Mouse (Mus musculus) central nervous system, embryonic 18 days (tissue): Measurements from ENCODE around the gene Pate2. TPM values are rescaled to one million over a fixed set of nuclear protein-coding genes. Genes with fewer than 3 reads are reported as not detected.

Source experiments
- polyA plus RNA-seq: library from polyadenylated mRNA; depleted of rRNA; stranded (reverse); fragments of >200 nt; gene quantifications from 2 replicates; pipeline ENCODE4 v1.2.3, GENCODE M21; 2012; rRNA removed

The Pate2 gene
- polyA plus RNA-seq, result 1.4 TPM in 2 replicates

GRCm38 (mm10) chr9:35569571-35570534 lies at the start of gene Pate2, which contains the start of gene Hyls1:
Gene Pate2 (plus strand): TSS chr9:35570284.
Gene Hyls1 (minus strand): TSS chr9:35570398.

GRCm38 (mm10) chr9:35558257-35559008 lies 11.7 kb upstream of the Pate2 start, which contains the start of the genes Ddx25 and Pus3:
Gene Ddx25 (minus strand): TSS chr9:35558528.
Gene Pus3 (plus strand): TSS chr9:35558595.

GRCm38 (mm10) chr9:35611841-35612240 lies 41.8 kb downstream of the Pate2 start, which contains the start of gene Pate4:
Gene Pate4 (minus strand): TSS chr9:35611941.

GRCm38 (mm10) chr9:35648102-35648501 lies 78.0 kb downstream of the Pate2 start, which contains the start of gene Pate3:
Gene Pate3 (minus strand): TSS chr9:35648202.

GRCm38 (mm10) chr9:35687013-35687412 lies 116.9 kb downstream of the Pate2 start, which contains the start of gene Pate1:
Gene Pate1 (minus strand): TSS chr9:35687390.

Other genes starting within 250 kb of the Pate2 start
- 11.3 and 11.8 TPM in 2 replicates for gene Cdon, start 149.2 kb upstream of the Pate2 start, polyA plus RNA-seq
- not detected in 2 replicates for gene Gm1113, start 52.0 kb upstream of the Pate2 start, polyA plus RNA-seq
- 16.9 and 17.4 TPM in 2 replicates for gene Ddx25, start 11.8 kb upstream of the Pate2 start, polyA plus RNA-seq
- gene Pus3, start 11.7 kb upstream of the Pate2 start, polyA plus RNA-seq, result 15.5 and 17.2 TPM in 2 replicates
- gene Hyls1, start 114 bp downstream of the Pate2 start, polyA plus RNA-seq, result 12.1 and 12.5 TPM in 2 replicates
- gene Pate4, start 41.7 kb downstream of the Pate2 start, polyA plus RNA-seq, result not detected in 2 replicates
- not detected in 2 replicates for gene Pate3, start 77.9 kb downstream of the Pate2 start, polyA plus RNA-seq
- not detected in 2 replicates for gene Pate1, start 117.1 kb downstream of the Pate2 start, polyA plus RNA-seq
- gene Gm17677, start 170.8 kb downstream of the Pate2 start, polyA plus RNA-seq, result not detected in 2 replicates
- gene Gm17727, start 207.8 kb downstream of the Pate2 start, polyA plus RNA-seq, result not detected in 2 replicates
- gene Gm27235, start 219.8 kb downstream of the Pate2 start, polyA plus RNA-seq, result not detected in 2 replicates
- gene D730048I06Rik, start 219.8 kb downstream of the Pate2 start, polyA plus RNA-seq, result not detected in 2 replicates